In genomic region chr14:20945296-20945695, GRCm38 (mm10) we compare ENCODE assay signal across 19 mouse cellular contexts.
"Had no signal": no experiment of that assay in that cellular context is flagged by ENCODE, and none has a peak within 500 bp of the region (broad histone marks: within the 10 kb centered on the region; RNA-seq: fewer than 3 reads in every experiment).

No protein-coding gene starts in this region.

- H3K36me3 ChIP-seq: limb, embryonic 12.5 days; limb, embryonic 15.5 days; lung, embryonic 15.5 days; midbrain, embryonic 10.5 days; midbrain, embryonic 13.5 days; neural tube, embryonic 13.5 days had no signal

- H3K4me3 ChIP-seq: limb, embryonic 12.5 days; limb, embryonic 15.5 days; lung, embryonic 15.5 days; megakaryocyte, embryonic 14.5 days; midbrain, embryonic 10.5 days; midbrain, embryonic 13.5 days; myocyte; neural tube, embryonic 13.5 days had no signal

- H3K9me3 ChIP-seq: limb, embryonic 12.5 days; limb, embryonic 15.5 days; lung, embryonic 15.5 days; megakaryocyte, embryonic 14.5 days; midbrain, embryonic 10.5 days; midbrain, embryonic 13.5 days; neural tube, embryonic 13.5 days had no signal

- H3K4me1 ChIP-seq: midbrain, embryonic 10.5 days; midbrain, embryonic 13.5 days had no signal

- DNase-seq: kidney, adult 11 months; left cerebral cortex, postnatal 4 days; lung, adult 18-20 months; lung, postnatal 10 days; lung, postnatal 36 days; retina, postnatal 1 day; right cerebral cortex, postnatal 25 days; thymus, adult 18-20 months; thymus, postnatal 36 days had no signal

- H3K27me3 ChIP-seq: limb, embryonic 12.5 days; limb, embryonic 15.5 days; lung, embryonic 15.5 days; megakaryocyte, embryonic 14.5 days; midbrain, embryonic 13.5 days; neural tube, embryonic 13.5 days had no signal

- H3K4me2 ChIP-seq: limb, embryonic 12.5 days; limb, embryonic 15.5 days; lung, embryonic 15.5 days; midbrain, embryonic 13.5 days; neural tube, embryonic 13.5 days had no signal

- H3K9ac ChIP-seq: limb, embryonic 12.5 days; limb, embryonic 15.5 days; lung, embryonic 15.5 days; midbrain, embryonic 13.5 days; neural tube, embryonic 13.5 days had no signal

- ATAC-seq: midbrain, embryonic 13.5 days; midbrain, embryonic 16.5 days had no signal

- H3K27ac ChIP-seq: kidney, postnatal 0 days; limb, embryonic 12.5 days; limb, embryonic 15.5 days; lung, embryonic 15.5 days; midbrain, embryonic 10.5 days; midbrain, embryonic 13.5 days; neural tube, embryonic 13.5 days had no signal
